Mouse (Mus musculus) cerebellum, postnatal 10 days (tissue): ENCODE results near the gene Mettl11b.
A peak's percentile ranks its signal among the peaks of the same experiment; 100 is the strongest.
"Not testable (repeated sequence)": the region's sequence is repeated elsewhere in the genome, so short reads cannot be mapped to it uniquely, and the experiment has no call there.

Experiments used
- DNase-seq, 2 experiments: peaks; one replicate each; pipeline ENCODE4 v3.0.0; 2021; ENCODE audit warnings: mixed read lengths in 2 of 2

Mettl11b gene

DNA sequence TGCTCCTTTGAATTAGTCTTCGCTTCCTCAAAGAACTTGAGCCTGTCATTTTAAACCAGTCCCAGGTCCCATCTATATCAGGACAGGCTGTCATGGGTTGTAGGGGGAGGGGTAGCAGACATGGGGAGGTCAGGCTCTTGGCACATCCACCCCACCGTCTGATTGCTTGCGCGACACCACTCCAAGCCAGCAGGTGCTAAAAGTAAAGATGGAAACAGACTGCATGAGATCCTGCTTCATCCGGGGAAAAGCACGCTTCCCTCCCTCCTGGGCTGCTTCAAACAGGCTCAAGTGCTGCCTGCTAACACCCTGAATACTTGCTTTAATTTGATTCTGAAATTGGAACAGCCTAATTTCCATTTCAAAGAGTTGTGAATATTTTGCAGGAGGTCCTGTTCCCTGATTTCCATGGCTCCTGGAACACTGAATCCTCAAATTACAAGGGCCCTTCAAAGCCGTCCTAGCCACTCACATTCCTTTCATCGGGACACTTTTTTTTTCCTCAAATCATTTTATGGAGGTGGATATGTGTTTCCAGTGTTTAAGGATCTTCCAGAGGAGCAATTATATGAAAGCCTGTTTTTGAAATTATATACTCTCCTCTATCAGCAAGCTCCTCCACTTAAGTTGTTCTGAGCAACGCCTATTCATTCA lies at the start of gene Mettl11b:
Mettl11b (minus strand) TSS at position 127 of the 654 bp plus-strand sequence.
- peak; percentile 14 to 15 for DNase-seq

DNA sequence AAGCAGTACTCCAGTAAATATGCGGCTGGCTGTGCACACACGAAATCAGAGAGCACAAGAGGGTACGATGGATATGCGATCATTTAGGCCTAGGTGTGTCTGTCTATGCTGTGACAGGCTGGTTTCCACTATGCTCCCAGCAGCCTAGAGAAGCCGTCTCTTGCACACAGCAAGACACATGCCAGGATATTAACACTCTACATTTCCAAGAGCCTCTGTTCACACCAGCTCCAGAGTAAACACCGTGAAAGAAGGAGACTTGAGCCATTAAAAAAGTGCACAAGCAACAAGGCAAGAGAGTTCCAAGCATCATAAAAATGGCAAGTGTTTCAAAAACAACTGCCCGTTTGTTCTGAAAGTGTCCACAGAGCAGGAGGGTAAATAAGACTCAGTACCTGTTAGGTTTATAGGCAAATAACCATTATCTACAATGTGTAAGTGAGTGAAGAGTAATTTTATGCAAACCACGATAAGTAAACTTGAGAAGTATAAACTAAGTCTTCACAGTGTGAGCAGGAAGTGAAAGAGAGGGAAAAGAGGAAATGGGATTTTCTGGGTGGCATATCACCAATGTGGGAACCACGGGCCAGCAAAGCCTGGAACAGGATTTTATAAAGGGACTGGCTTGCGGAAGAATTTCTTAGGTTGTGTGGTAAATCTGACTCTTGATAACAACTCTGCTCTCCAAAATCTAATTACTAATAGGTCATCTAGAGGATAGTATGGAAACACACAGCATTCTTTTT lies 32.6 kb upstream of the Mettl11b start:
- no peak for DNase-seq

DNA sequence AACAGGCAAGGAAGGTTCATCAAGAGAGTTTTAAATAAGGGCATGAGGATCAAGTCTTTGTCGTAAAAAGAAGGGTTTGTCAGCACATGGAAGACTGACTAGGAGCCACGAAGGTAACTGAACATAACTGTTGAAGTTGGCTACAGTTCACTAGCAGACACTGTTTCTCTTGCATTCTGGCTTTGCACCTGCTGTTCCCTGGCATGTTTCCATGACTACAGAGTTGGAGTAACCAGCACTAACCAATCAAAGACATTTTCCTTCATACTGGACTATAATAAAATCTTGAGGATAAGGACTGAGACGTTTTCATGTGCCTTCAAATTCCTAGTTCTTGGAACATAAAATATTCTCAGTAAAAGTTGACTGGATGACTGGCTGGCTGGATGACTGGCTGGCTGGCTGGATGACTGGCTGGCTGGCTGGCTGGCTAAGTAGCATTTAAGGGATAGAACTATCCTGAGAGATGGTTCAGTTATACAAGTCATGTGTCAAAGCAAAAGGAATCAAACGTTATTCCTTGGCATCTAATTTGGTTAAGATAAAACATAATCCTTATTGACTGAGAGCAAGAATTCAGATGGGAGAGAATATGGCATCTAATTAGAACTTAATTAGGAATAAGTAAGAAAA lies 26.4 kb upstream of the Mettl11b start:
- peak; percentile 67 to 73 for DNase-seq

DNA sequence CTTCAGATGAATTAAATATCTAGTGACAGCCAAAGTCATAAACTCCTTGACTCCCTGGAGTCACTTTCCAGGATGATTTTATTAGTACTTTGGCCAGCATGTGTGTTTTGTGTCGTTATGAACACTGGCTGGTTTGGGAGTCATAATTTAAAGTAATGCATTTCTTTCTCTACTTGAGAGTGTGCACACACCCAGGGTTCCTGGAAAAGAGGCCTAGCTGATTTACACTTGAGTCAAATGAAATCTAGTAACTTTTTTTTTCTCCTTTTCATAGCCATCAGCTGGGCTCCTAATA lies 12.2 kb upstream of the Mettl11b start:
- no peak for DNase-seq

DNA sequence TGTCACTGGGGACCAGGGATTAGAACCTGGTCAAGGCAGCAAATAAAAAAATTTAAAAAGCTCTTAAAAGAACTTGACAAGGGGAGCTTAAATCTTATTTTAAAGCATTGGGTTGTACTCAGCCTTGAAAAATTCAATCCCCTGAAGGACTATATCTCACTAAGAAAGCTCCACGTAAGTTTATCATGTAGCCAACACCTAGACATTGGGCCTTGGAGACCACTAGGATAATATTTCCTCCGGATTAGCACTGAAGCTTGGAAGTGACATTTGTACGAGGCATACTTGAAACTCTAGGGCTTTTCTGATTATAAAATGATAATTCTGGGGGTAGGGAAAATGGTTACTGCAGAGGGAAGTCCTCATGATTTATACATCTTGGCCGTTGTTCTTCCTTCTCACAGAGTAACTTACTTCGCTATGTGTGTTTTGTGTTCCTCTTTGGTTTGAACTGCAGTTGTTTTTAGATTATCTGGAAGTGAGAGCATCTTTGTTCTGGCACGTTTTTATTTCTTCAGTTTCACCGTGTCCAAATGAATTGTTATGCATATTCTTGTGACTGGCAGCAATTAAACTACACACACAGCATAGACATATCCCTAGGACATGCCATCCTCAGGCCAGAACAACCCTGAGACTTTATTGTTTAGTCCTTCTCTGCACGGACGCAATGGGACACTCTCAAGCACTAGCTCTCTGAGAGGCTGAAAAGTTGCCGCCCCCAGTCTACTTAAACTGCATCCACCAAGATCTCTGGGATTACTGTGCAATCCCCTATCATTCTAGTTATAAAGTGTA lies 11.6 kb upstream of the Mettl11b start:
- no peak for DNase-seq

DNA sequence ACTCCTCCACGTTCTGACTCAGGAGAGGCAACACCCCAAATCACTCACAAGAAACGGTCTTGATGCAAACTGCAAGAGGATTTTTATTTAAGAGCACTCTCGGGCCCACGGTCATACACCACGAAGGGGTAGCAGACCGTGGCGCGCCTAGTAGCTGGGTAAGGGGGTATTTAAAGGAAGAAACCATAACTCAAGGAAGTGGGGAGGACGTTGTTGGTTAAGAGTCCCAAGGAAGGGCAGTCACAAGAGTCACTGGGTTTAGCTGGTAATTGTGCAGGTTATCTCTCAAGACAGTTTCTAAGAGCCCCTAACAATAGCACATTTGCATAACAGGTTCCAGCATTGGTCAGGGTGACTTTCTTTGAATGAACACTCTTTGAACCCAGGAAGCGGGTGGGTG lies 6.1 kb upstream of the Mettl11b start:
- not testable (repeated sequence) for DNase-seq

DNA sequence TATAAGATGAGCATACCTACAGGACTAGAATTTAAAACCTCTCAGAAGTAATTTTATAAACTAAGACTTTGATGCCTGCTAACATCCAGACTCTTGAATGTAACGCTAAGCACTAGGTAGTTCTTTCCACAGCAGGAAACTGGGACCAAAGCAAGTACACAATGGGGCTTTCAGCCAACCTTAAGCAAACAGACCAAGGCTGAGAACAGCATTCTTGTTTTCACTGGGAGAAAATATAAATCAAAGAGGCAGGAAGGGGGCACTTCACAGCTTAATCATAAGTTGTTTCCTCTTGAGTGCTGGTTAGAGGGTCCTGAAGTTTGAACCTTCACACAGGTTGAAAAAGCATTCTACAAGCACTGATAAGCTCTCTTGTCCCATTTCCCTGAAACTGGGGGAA lies 1.1 kb downstream of the Mettl11b start:
- no peak for DNase-seq

DNA sequence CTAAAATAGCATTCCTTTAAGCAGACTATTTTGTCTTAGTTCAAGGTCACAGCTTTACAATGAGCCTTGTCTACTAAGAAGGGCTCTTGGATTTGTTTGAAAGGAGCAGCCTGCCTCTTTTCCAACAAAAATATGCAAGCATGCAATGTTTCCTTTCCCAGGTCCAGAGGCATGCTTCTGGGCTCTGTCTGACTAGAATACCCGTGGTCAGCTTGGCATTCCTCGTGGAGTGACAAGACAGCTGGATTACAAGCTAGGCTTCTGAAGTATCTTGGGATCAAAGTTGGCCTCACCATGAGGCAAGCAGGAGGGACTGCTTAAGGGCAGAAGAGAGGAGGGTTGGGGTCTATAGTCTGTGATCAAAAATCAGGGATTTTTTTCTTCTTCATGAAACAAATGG lies 16.4 kb downstream of the Mettl11b start:
- DNase-seq = no peak

DNA sequence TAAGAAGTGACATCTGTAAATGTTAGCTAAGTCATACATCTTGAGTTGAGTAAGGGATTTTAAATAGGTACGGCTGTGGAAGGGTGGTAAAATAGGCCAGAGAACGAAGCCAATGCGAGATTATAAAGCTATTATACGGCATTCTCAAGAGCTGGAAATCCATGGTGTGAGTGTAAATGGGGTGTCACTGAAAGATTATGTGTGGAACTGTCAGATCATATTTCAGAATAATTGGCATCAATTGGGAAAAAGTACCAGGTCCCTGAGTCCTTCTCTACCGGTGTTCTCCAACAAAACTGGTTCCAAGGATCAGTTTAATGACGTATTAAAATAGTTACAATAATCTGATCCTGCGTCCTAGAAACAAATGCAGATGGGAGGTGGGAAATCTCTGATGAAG lies 24.5 kb downstream of the Mettl11b start:
- no peak for DNase-seq

DNA sequence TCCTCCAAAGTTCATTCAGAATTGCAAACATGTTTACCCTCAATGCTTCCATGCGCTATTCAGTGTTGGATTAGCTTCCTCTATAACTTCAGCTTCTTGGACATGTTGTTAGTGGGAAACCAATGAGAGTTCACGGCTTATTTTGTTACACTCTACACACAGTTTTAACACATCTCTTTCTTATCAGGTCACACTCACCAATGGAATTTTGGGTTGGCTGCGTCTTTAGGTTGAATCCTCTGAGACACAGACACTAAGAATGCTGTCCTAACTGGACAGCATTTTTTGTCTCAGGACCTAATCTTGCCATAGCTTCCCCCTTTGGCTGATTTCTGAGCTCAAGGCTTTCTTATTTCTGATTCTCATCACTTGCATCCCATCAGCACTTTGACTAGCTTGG lies 25.3 kb downstream of the Mettl11b start:
- no peak for DNase-seq

DNA sequence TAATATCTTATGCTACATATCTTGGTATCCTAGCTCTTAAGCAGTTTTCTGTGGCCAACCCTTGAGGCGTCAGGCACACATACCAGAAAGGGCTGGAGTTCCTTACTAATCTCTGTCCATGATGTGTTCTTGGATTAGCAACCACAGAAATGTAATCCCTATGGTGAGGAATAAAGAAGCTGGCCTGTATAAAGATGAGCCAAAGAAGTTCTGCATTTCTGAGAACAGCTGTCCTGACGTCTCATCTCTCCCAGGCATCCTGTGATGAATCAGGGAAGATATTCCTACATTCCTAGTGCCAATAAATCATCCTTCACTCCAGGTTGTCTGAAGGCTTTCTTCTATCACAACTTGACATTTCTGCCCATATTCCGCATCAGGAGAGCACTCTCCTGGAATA lies 33.2 kb downstream of the Mettl11b start:
- no peak for DNase-seq

DNA sequence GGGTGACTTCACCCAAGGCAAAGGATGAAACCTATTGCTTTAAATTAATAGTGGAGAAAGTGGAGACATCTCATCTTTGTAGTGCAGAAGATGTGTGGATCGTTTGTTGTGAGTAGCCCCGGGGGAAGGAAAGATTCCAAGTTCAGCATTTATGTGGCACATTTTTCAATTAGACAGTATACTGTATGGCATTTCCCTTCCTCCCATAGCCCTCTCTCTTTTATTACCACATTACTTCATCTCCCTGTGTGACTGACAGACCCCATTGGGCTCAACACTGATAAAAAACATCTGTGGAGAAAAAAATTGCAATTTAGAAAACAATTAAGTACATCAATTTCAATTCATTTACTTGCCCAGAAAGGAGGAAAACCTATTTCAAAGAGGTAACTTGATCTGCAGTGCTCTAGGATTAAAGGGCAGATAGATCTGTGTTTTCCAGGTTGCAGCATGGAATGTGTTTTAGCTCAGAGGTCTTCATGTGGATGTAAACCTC lies 42.0 kb downstream of the Mettl11b start:
- no peak for DNase-seq

DNA sequence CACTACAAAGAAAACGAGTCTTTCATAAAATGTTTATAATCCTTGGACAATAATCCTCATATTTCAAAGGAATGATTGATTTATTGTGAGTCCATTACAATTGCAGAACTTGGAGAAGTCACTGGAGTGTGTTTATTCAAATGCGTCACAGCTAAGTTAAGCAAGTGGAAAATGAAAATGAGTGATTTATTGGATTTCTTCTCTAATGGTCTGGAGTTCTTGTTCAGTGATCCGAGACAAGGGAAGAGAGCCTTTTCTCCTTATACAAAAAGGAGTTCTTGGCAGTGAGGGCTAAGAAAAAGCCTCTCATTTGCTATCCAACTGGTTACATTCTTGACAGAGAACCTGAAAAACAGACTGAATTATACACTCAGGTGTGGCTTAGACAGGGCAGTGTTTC lies 42.9 kb downstream of the Mettl11b start:
- DNase-seq = no peak

DNA sequence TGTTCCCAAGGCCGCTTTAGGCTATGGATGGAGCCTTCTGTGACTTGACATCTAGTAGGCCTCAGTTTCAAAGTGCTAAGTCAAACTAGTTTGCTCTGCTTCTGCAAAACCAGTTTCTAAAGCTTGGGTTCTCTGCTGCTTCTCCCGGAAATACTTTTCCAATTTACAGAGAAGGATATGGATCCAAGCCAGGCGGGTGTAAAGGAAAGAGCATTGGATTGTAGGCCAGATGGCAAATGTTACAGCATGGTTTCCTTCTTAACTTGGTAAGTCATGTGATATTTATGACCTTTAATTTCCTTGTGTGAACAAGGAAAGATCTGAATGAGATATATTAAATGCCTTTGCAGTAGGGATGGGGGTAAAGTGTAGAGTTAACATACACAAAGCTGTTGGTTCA lies 52.2 kb downstream of the Mettl11b start:
- no peak for DNase-seq

DNA sequence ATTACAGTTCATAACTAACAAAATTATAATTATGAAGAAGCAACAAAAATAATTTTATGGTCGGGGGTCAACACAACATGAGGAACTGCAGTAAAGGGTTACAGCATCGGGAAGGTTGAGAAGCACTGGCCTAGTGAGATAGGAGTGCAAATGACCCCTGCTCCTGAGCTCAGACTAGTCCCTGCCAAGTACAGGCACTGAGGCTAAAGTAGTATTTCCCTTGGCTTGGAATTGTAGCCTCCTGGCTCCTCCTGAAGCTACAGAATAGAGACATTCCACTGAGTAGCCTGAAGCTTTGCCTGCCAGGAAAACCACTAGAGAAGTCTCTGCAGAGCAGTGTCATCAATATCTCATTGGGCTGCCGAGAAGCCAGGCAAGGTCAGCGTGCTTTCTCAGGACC lies 53.7 kb downstream of the Mettl11b start:
- DNase-seq = no peak

DNA sequence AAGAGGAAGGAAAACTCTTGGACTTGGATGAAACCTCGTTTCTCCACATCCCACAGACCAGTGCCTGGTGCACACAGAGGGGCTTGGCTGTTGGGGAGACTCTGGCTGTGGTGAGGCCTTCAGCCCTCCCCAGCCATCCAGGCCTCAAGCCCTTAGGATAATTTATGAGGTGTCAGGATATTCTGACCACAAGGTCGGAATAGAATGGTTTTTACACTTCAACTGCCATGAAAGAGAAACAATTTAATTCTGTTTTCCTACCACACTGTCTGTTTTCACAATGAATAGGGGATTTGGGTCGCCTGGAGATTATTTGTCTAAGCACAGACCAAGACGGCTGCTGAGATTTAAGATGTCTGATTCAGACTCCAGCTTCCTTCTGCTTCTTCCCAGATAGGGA lies 54.3 kb downstream of the Mettl11b start:
- no peak for DNase-seq

DNA sequence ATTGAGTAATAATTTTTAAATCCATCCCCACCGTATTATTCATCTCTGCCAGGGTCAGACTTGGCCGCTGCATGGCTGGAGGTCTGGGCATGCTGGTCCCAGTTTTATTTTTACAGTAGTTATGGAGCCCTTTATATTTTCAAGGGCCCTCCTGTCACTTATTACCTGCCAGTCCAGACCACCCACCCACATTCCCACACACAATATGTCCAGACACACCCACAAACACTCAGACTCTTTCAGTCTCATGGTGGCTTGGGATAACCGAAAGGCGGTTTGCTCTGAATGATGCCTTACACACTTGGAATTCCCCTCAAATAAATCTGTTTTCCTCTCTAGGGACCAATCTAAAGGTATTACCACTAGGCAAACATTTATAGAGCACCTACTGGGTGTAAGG lies 55.1 kb downstream of the Mettl11b start:
- DNase-seq = no peak

DNA sequence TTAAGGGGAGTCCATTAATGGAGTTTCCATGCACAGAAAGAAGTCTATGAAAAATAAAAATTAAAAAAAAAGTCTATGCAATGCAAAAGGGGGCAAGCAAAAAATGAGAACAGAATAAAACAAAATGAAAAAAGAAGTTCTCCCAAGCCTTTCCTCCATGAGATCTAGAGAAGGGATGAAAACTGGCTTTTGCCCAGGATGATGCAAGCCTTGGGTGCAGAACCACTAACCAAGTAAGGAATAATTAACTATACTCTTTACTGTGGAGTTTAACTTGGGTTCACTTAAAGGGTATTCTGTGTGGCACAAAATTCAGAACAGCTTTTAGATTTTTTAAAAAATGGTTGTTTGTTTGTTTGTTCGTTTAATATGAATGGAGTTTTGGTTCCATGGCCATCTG lies 62.6 kb downstream of the Mettl11b start:
- no peak for DNase-seq

DNA sequence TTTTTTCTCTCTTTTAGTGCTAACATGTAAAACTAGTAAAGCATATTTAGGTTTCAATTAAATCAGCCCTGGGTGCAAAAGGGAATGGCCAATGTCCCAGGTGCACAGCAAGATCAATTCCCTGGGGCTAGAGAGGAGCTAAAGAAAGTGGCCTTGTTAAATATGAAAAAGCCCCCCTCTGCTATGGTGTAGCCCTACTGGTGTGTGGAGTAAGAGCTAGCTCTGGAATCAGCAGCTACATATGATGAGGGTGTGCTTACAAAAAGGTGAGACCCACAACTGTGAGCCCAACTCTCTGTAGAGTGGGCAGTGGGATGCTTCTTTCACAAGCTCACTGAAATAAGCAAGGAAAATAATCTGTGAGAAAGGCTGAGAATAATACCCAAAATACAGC lies 66.5 kb downstream of the Mettl11b start:
- no peak for DNase-seq

DNA sequence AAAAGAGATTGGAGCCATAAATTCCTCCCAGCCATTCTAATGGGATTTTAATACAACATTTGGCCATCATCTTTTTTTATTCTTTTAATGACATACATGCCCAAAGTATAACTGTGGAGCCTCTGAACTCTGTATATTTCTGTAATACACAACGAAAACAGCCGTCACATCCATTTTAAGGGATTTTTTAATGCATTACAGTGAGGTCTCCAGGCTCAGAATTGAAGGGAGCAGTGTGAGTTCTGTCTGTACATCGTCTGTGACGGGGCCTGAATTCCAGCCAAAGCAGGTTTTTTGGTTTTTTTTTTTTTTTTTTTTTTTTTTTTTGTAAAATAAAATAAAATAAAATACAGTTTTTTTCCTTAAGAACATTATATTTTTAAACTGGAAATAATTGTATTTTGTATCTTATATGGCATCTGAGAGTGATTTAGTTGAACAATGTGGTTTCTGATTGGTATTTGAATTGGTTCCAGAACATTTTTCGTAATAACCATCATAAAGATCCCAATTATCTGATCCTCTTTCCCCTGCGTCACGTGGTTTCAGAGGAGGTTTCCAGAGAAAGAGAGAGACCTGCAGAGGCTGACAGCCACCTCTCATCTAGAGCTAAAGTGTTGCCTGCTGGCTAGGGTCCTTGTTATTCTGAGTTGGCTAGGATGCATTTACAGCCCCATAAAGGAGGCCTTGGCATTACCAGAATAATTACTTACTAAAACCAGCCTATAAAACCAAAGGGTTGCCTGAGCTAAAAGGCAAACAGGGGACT lies 67.1 kb downstream of the Mettl11b start:
- DNase-seq = no peak

DNA sequence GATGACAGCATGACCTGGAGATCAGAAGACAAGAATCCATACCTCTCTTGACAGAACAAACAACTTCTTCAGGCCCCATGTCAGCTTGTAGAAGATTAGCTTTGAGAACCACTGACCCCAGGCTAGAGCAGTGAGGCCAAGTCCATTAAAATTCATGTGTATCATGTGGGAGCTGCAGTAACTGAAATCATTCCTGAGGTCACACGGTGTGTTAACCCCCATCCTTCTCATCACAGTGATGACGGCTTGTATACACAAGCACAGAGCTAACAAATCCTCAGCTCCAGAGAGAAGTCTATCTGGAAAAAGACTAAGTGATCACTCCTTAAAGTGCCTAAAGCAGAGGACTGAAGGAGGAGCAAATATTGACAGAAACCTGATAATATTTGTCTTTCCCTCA lies 68.0 kb downstream of the Mettl11b start:
- DNase-seq = no peak

DNA sequence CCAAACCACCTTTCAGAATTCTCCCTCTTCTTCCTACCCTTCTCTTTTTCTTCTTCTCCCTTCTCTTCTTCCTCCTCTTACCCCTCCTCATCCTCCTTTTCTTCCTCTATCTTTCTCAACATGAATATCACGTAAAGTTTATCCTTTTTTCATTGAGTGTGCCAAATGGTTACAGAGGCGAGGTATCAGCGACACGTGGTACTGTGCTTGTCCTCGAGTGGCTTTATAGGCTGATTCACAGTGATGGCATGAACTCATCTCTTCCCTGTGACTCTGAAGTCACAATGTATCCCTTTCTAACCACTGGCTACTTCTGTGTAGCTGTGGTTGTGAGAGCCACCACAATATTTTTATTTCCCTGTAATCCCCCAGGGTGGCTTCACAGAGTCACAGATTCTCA lies 68.6 kb downstream of the Mettl11b start:
- DNase-seq = no peak
